Mouse (Mus musculus) liver, embryonic 11.5 days (tissue): ENCODE data around the gene Cryz. TPM values are rescaled to one million over a fixed set of nuclear protein-coding genes. Genes with fewer than 3 reads are reported as not detected.

Experiments
- ATAC-seq: fragments of 200-750 bp; cut with Nextera tagmentation; replicated peaks from 2 replicates; pipeline ENCODE4 v1.8.0; 2017; ENCODE audit warnings: moderate number of reproducible peaks, mild to moderate bottlenecking, moderate TSS enrichment, moderate library complexity; ENCODE audit not compliant: low FRiP score
- DNase-seq: peaks from one replicate; pipeline ENCODE4 v3.0.0-alpha.2; 2017; ENCODE audit warnings: low spot score
- H3K27ac ChIP-seq: fragments of 300-500 bp; sonication (generic); 2 replicates; pipeline ENCODE4 v1.5.1; 2014; ENCODE audit warnings: mild to moderate bottlenecking, low read depth, low read length, control low read depth
- H3K27me3 ChIP-seq: fragments of 300-500 bp; sonication (generic); replicated peaks from 2 replicates; pipeline ENCODE4 v1.6.1; 2014; ENCODE audit warnings: low read length, mixed read lengths; ENCODE audit not compliant: control insufficient read depth, insufficient read depth
- H3K36me3 ChIP-seq: fragments of 300-500 bp; sonication (generic); 2 replicates; pipeline ENCODE4 v1.6.1; 2014; ENCODE audit warnings: mild to moderate bottlenecking, low read length, moderate library complexity, mixed read lengths; ENCODE audit not compliant: control insufficient read depth, insufficient read depth
- H3K4me1 ChIP-seq: fragments of 300-500 bp; sonication (generic); replicated peaks from 2 replicates; pipeline ENCODE4 v1.6.1; 2014; ENCODE audit warnings: low read length, mixed read lengths; ENCODE audit not compliant: control insufficient read depth, insufficient read depth
- H3K4me2 ChIP-seq: fragments of 300-500 bp; sonication (generic); 2 replicates; pipeline ENCODE4 v1.6.1; 2014; ENCODE audit warnings: mild to moderate bottlenecking, control low read depth, moderate library complexity
- H3K4me3 ChIP-seq: fragments of 300-500 bp; sonication (generic); 2 replicates; pipeline ENCODE4 v1.5.1; 2014; ENCODE audit warnings: low read depth, low read length, control low read depth
- H3K9ac ChIP-seq: fragments of 300-500 bp; sonication (generic); 2 replicates; pipeline ENCODE4 v1.6.1; 2014; ENCODE audit warnings: low read depth, low read length, control low read depth
- H3K9me3 ChIP-seq: fragments of 300-500 bp; sonication (generic); 2 replicates; pipeline ENCODE4 v1.6.1; 2016; ENCODE audit warnings: low read length, inconsistent platforms, mixed read lengths; ENCODE audit not compliant: control insufficient read depth
- WGBS: fragments of 180-500 bp; shearing (Covaris S2); extraction: QIAGEN DNeasy Blood & Tissue Kit; methylation state at CpG from one replicate; pipeline ENCODE4 v1.1.7; 2014; 5-methylcytosine and 5-hydroxymethylcytosine counted together
- polyA plus RNA-seq: library from polyadenylated mRNA; unstranded; fragments of >200 nt; fragmentation: Nextera tagmentation; extraction: Ambion mirVana; gene quantifications from 2 replicates; pipeline ENCODE4 v1.2.1, GENCODE M21; 2014

The Cryz gene
- polyA plus RNA-seq, 1 experiment from 2014 or later = 22.0 TPM

DNA sequence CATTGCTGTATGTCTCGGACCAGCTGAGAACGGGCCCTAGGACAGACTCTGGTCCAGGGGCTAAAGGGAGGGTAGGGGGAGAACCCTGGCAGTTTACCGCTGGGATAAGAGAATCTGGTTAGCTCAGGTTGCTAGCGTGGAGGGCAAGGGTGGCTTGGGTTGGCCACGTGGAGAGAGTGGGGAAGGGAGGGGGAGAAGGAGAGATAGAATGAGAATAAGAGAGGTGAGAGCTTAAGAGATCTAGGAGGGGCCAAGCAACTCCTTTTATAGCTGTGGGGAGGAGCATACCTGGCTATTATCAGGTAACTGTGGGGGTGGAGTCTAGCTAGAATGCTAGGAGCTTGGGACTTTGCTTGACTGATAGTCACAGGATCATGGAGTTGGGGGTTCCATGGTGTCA, 74.5 kb downstream of the Cryz start:
- ATAC-seq (no peak), DNase-seq (no peak)
- no peaks in the 10 kb centered on the region for H3K4me1 ChIP-seq
- H3K27me3 ChIP-seq = no peaks in the 10 kb centered on the region
- no peaks in the 10 kb centered on the region for H3K9me3 ChIP-seq
- H3K27ac ChIP-seq = no peak overlapping the region
- no peaks in the 10 kb centered on the region for H3K36me3 ChIP-seq
- H3K9ac ChIP-seq = no peak overlapping the region
- 67% methylated on average over 5 of the region's 5 CpGs for WGBS
- H3K4me3 ChIP-seq = no peak overlapping the region
- no peak overlapping the region for H3K4me2 ChIP-seq

Other genes starting within 250 kb of the Cryz start
- gene Tyw3, start 393 bp downstream of the Cryz start, polyA plus RNA-seq = 8.2 and 10.7 TPM in 2 replicates
- not detected in 2 replicates for gene Erich3, start 67.1 kb downstream of the Cryz start, polyA plus RNA-seq